ENCODE assay signal across 8 mouse cellular contexts in the genomic region with DNA sequence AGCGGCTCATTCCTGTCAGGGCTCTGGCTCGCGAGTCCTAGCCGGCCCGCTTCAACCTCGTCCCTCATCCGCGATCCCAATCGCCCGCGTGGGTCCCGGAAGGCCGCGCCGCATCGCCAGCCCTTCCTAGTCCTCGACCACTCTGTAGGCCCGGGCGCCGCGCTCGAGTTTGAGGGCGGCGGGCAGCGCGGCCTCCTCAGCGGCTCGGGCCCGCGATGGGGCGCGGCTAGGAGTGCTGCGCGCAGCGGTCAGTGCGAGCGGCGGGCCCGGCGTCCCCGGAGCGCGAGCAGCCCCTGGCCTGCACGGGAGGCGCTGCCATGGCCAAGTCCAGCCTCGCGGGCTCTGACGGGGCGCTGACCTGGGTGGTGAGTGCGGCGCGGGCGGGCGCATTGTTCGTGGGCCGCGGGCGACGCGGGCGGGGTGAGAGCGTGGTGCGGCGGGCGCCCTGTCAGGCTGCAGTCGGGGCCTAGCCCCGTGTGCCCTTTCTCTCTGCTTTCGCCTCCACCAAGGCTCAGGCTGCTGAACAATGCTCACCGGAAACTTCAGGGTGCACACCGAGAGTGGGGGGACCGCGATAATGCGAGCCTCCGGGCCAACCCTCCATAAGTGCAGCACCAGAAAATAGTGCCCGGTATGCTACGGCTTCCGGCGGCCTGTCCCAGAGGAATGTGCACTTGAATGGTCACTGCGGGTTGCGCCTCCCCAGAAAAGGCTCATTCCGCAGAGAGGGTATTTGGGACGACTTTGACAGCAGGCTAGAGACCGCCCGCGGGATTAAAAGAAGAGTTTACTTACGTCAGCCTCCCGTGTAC. TPM values are rescaled to one million over a fixed set of nuclear protein-coding genes. Genes with fewer than 3 reads are reported as not detected.
DNase-seq lines count a peak whose midpoint lies in the region; ATAC-seq lines count a peak whose summit lies in the region.

No protein-coding gene starts in this region.

- H3K4me3 ChIP-seq in embryonic facial prominence, embryonic 14.5 days (ENCODE audit: low read depth, low read length), result peak overlapping the region; percentile 94
- H3K4me3 ChIP-seq in kidney, embryonic 14.5 days (ENCODE audit: low read length), result peak overlapping the region; percentile 95

- H3K27ac ChIP-seq in embryonic facial prominence, embryonic 14.5 days (replicated peaks; ENCODE audit: low read depth, low read length), result peak overlapping the region; percentile 99
- peak overlapping the region; percentile 97 for H3K27ac ChIP-seq in kidney, embryonic 14.5 days (ENCODE audit: low read depth, low read length)

- no peaks in the 10 kb centered on the region for H3K27me3 ChIP-seq in embryonic facial prominence, embryonic 14.5 days (replicated peaks; ENCODE audit: control insufficient read depth, insufficient read depth, low read length)
- no peaks in the 10 kb centered on the region for H3K27me3 ChIP-seq in kidney, embryonic 14.5 days (ENCODE audit: control insufficient read depth, insufficient read depth, low read length)

- DNase-seq in 3134 (ENCODE audit: extremely low read depth, insufficient read length, low spot score) (peak; percentile 80), liver (peak; percentile 70)
- peak; percentile 79 to 82 for DNase-seq in adrenal gland, postnatal 36 days
- peak; percentile 54 for DNase-seq in embryonic facial prominence, embryonic 14.5 days (ENCODE audit: low spot score)
- DNase-seq in heart, adult 9 months (ENCODE audit: low spot score in 2 of 2), result peak; percentile 63 to 64
- DNase-seq in monocyte, adult 2 months (ENCODE audit: low read depth in 1 of 2, low spot score in 2 of 2), result peak; percentile 22 to 24
- peak; percentile 43 to 60 for DNase-seq in spleen, postnatal 14 days (ENCODE audit: low spot score in 2 of 2)

- peak overlapping the region; percentile 99 for H3K9ac ChIP-seq in embryonic facial prominence, embryonic 14.5 days (ENCODE audit: low read depth, low read length)
- peak overlapping the region; percentile 99 for H3K9ac ChIP-seq in kidney, embryonic 14.5 days (ENCODE audit: low read depth, low read length)

- H3K4me1 ChIP-seq in embryonic facial prominence, embryonic 14.5 days (ENCODE audit: control insufficient read depth, insufficient read depth, low read length), result peaks cover 17% of the 10 kb centered on the region
- H3K4me1 ChIP-seq in kidney, embryonic 14.5 days (ENCODE audit: control insufficient read depth, insufficient read depth, low read length), result 0 out of 2 replicates have a peak, but pooled peaks cover 9% of the 10 kb centered on the region

- H3K36me3 ChIP-seq in embryonic facial prominence, embryonic 14.5 days (ENCODE audit: control insufficient read depth, insufficient read depth, low read length), result no peaks in the 10 kb centered on the region
- H3K36me3 ChIP-seq in kidney, embryonic 14.5 days (ENCODE audit: control insufficient read depth, insufficient read depth, low read length), result no peaks in the 10 kb centered on the region

- H3K9me3 ChIP-seq in embryonic facial prominence, embryonic 14.5 days (ENCODE audit: control insufficient read depth, low read length), result no peaks in the 10 kb centered on the region
- no peaks in the 10 kb centered on the region for H3K9me3 ChIP-seq in kidney, embryonic 14.5 days (ENCODE audit: control insufficient read depth, low read length)

- H3K4me2 ChIP-seq in embryonic facial prominence, embryonic 14.5 days (ENCODE audit: low read depth, low read length), result peak overlapping the region; percentile 70
- H3K4me2 ChIP-seq in kidney, embryonic 14.5 days (replicated peaks; ENCODE audit: low read depth, low read length), result peak overlapping the region; percentile 59

- 1% methylated on average over 29 of the region's 87 CpGs for WGBS in embryonic facial prominence, embryonic 14.5 days
- WGBS in kidney, embryonic 14.5 days, result under 1% methylated on average over 84 of the region's 87 CpGs

- ATAC-seq in embryonic facial prominence, embryonic 14.5 days (ENCODE audit: low read depth), result peak; percentile 64
- ATAC-seq in kidney, embryonic 14.5 days (ENCODE audit: low FRiP score, low TSS enrichment), result peak; percentile 47

RNA-seq across cellular contexts. Expression of a gene that starts 0.6 kb away (rescaled TPM):
- 10 to 100 TPM; 83.8 to 89.0 TPM for total RNA-seq in adrenal gland, postnatal 36 days (2021)
- polyA plus RNA-seq in embryonic facial prominence, embryonic 14.5 days (2014; fragmentation: Nextera tagmentation; extraction: Ambion mirVana), result 80.2 and 80.5 TPM in 2 replicates
- 66.7 and 92.5 TPM in 2 replicates for polyA plus RNA-seq in kidney, embryonic 14.5 days (2014; fragmentation: Nextera tagmentation; extraction: Ambion mirVana)

Comparison
In these comparisons a context has a peak if more than half of its experiments do, and no peak if none do; other contexts are left out.
1. Peak in every context shown above with its lines: DNase-seq, ATAC-seq, H3K4me3 ChIP-seq and H3K27ac ChIP-seq.
2. DNase-seq: peak in every context shown above with its lines; median percentile 80 in adrenal gland, postnatal 36 days; 80 in 3134; 70 in liver; 64 in heart, adult 9 months; 54 in embryonic facial prominence, embryonic 14.5 days; 52 in spleen, postnatal 14 days; 23 in monocyte, adult 2 months.